Mouse (Mus musculus): ENCODE measurements around the gene Tnip1. TPM values are rescaled to one million over a fixed set of nuclear protein-coding genes. Genes with fewer than 3 reads are reported as not detected.

Tnip1 gene
- total and polyA plus RNA-seq, 3 experiments: 36.1 to 137 (median 67.8) TPM

GRCm38 (mm10) chr11:54961164-54961850 lies 1.4 kb downstream of the Tnip1 start (continued):
- no peak for TF ChIP-seq ZMIZ1 (IDR thresholded peaks at IDR 0.05; ENCODE audit: low read depth, low read length)
- TF ChIP-seq MXI1 (IDR thresholded peaks at IDR 0.05; ENCODE audit: low read depth, low read length): peak; percentile 59
- no peak for TF ChIP-seq BHLHE40 (IDR thresholded peaks at IDR 0.05; ENCODE audit: low read depth, low read length)
- peak; percentile 45; the same call in 1 of the 2 replicates for TF ChIP-seq MAX (IDR thresholded peaks at IDR 0.05; ENCODE audit: low read length)
- TF ChIP-seq POLR2AphosphoS2 (IDR thresholded peaks at IDR 0.05; ENCODE audit: low read depth, low read length): no peak
- TF ChIP-seq E2F4 (IDR thresholded peaks at IDR 0.05; ENCODE audit: insufficient replicate concordance, low read depth, low read length): no peak
- TF ChIP-seq MAFK (IDR thresholded peaks at IDR 0.05; ENCODE audit: insufficient replicate concordance, low read length): no peak
- peak; percentile 45; the same call in 1 of the 2 replicates for TF ChIP-seq CHD2 (IDR thresholded peaks at IDR 0.05; ENCODE audit: low read length)
- TF ChIP-seq CTCF (conservative IDR thresholded peaks at IDR 0.05 in 1 of 2, IDR thresholded peaks at IDR 0.05 in 1 of 2; ENCODE audit: low read depth in 2 of 2, low read length in 2 of 2): no peak

GRCm38 (mm10) chr11:54960251-54960650 lies 2.5 kb downstream of the Tnip1 start:
- peaks cover 59% of the 10 kb centered on the region for H3K79me2 ChIP-seq (replicated peaks; ENCODE audit: control insufficient read depth, extremely low read depth, insufficient read depth, poor library complexity, severe bottlenecking)
- no peak for TF ChIP-seq CTCF (conservative IDR thresholded peaks at IDR 0.05 in 1 of 2, IDR thresholded peaks at IDR 0.05 in 1 of 2; ENCODE audit: low read depth in 2 of 2, low read length in 2 of 2)
- TF ChIP-seq MEF2A (IDR thresholded peaks at IDR 0.05; ENCODE audit: borderline replicate concordance, low read depth, low read length): no peak
- no peak for TF ChIP-seq IRF4 (IDR thresholded peaks at IDR 0.05; ENCODE audit: low read depth, low read length)
- TF ChIP-seq POLR2A (IDR thresholded peaks at IDR 0.05; ENCODE audit: low read depth, low read length): 0 out of 2 replicates have a peak, but pooled peaks have one; percentile 15
- H3K9me3 ChIP-seq (replicated peaks; ENCODE audit: low read length): peaks cover 5% of the 10 kb centered on the region
- dilution Hi-C loops (cut with MboI; ENCODE audit: extremely low pct_ligation_motif_present, extremely low pct_unique_long_range_greater_than_20kb, low sequenced_read_pairs): no loop called here
- H3K9ac ChIP-seq (ENCODE audit: insufficient read depth, low read depth): peak overlapping the region; percentile 58
- H3K4me2 ChIP-seq (ENCODE audit: insufficient read depth, low read depth, poor library complexity, severe bottlenecking): peak overlapping the region; percentile 96
- peaks cover 3 to 21% of the 10 kb centered on the region in 2 experiments for H3K36me3 ChIP-seq (replicated peaks in 1 of 2; ENCODE audit: control insufficient read depth in 1 of 2, insufficient read depth in 1 of 2, low read length in 1 of 2)
- H3K27ac ChIP-seq (ENCODE audit: insufficient read depth, low read depth): peak overlapping the region; percentile 30
- H3K4me3 ChIP-seq (replicated peaks in 1 of 3; ENCODE audit: low read depth in 2 of 3, low read length in 2 of 3, poor library complexity in 1 of 3): peak overlapping the region; percentile 19 to 90 (median 33)
- no peak for DNase-seq (ENCODE audit: extremely low read depth)
- H3K4me1 ChIP-seq (ENCODE audit: control insufficient read depth in 1 of 2, insufficient read depth in 2 of 2): peaks cover 28 to 74% of the 10 kb centered on the region in 2 experiments
- in situ Hi-C loops (cut with MboI; ENCODE audit: low pct_ligation_motif_present, low pct_unique_long_range_greater_than_20kb, low sequenced_read_pairs): no loop called here
- H3K27me3 ChIP-seq (replicated peaks): no peaks in the 10 kb centered on the region

- dilution Hi-C loops (cut with MboI; ENCODE audit: extremely low pct_ligation_motif_present, extremely low pct_unique_long_range_greater_than_20kb, low sequenced_read_pairs) (no loop called here), in situ Hi-C loops (cut with MboI; ENCODE audit: low pct_ligation_motif_present, low pct_unique_long_range_greater_than_20kb, low sequenced_read_pairs) (no loop called here)
- Histone ChIP-seq H3K36me3 (replicated peaks in 1 of 2; ENCODE audit: control insufficient read depth in 1 of 2, insufficient read depth in 1 of 2, low read length in 1 of 2) (peaks cover 3 to 25% of the 10 kb centered on the region in 2 experiments), H3K4me3 (replicated peaks in 1 of 3; ENCODE audit: low read depth in 2 of 3, low read length in 2 of 3, poor library complexity in 1 of 3) (peak overlapping the region; percentile 42 to 48 (median 46)), H3K9me3 (replicated peaks; ENCODE audit: low read length) (peaks cover 2% of the 10 kb centered on the region), H3K4me2 (ENCODE audit: insufficient read depth, low read depth, poor library complexity, severe bottlenecking) (peak overlapping the region; percentile 96), H3K27ac (ENCODE audit: insufficient read depth, low read depth) (peak overlapping the region; percentile 92), H3K27me3 (replicated peaks) (no peaks in the 10 kb centered on the region), H3K9ac (ENCODE audit: insufficient read depth, low read depth) (peak overlapping the region; percentile 58), H3K79me2 (replicated peaks; ENCODE audit: control insufficient read depth, extremely low read depth, insufficient read depth, poor library complexity, severe bottlenecking) (peaks cover 75% of the 10 kb centered on the region), H3K4me1 (ENCODE audit: control insufficient read depth in 1 of 2, insufficient read depth in 2 of 2) (peaks cover 30 to 74% of the 10 kb centered on the region in 2 experiments)
- DNase-seq (ENCODE audit: extremely low read depth): no peak
- peak; percentile 80 for TF ChIP-seq MXI1 (IDR thresholded peaks at IDR 0.05; ENCODE audit: low read depth, low read length)
- peak; percentile 53; the same call in 1 of the 2 replicates for TF ChIP-seq SIN3A (IDR thresholded peaks at IDR 0.05; ENCODE audit: low read length)
- TF ChIP-seq JUND (conservative IDR thresholded peaks at IDR 0.05; ENCODE audit: low read depth, low read length): no peak
- 0 out of 2 replicates have a peak, but pooled peaks have one; percentile 19 for TF ChIP-seq IRF4 (IDR thresholded peaks at IDR 0.05; ENCODE audit: low read depth, low read length)
- TF ChIP-seq MAX (IDR thresholded peaks at IDR 0.05; ENCODE audit: low read length): peak; percentile 92
- TF ChIP-seq USF1 (IDR thresholded peaks at IDR 0.05; ENCODE audit: low read depth, low read length): peak; percentile 84
- TF ChIP-seq BHLHE40 (IDR thresholded peaks at IDR 0.05; ENCODE audit: low read depth, low read length): peak; percentile 92
- TF ChIP-seq EP300 (IDR thresholded peaks at IDR 0.05; ENCODE audit: low read length): peak; percentile 6; the same call in 1 of the 2 replicates
- peak; percentile 83 for TF ChIP-seq ELF1 (IDR thresholded peaks at IDR 0.05; ENCODE audit: low read depth, low read length)
- TF ChIP-seq USF2 (conservative IDR thresholded peaks at IDR 0.05; ENCODE audit: low read depth, low read length): peak; percentile 81
- TF ChIP-seq ETS1 (conservative IDR thresholded peaks at IDR 0.05; ENCODE audit: low read depth, low read length): no peak
- no peak for TF ChIP-seq PAX5 (IDR thresholded peaks at IDR 0.05; ENCODE audit: low read length)
- TF ChIP-seq POLR2A (IDR thresholded peaks at IDR 0.05; ENCODE audit: low read depth, low read length): peak; percentile 33; the same call in 1 of the 2 replicates
- TF ChIP-seq ZMIZ1 (IDR thresholded peaks at IDR 0.05; ENCODE audit: low read depth, low read length): no peak
Observed at GRCm38 (mm10) chr11:54958571-54959073, 4.1 kb downstream of the Tnip1 start.
